ENCODE assay signal across 13 mouse cellular contexts in genomic region chr5:39625037-39625473, GRCm38 (mm10).
DNase-seq lines count a peak whose midpoint lies in the region; ATAC-seq lines count a peak whose summit lies in the region.
"Had no signal": no experiment of that assay in that cellular context is flagged by ENCODE, and none has a peak within 500 bp of the region (broad histone marks: within the 10 kb centered on the region; RNA-seq: fewer than 3 reads in every experiment).

No protein-coding gene starts in this region.

- 49% methylated on average over 8 of the region's 8 CpGs for WGBS in forebrain, embryonic 14.5 days
- WGBS in neural tube, embryonic 15.5 days: 30% methylated on average over 8 of the region's 8 CpGs

- intact Hi-C loops in left cerebral cortex, postnatal 4 days (cut with DNase I): no loop called here

- peak; percentile 72 for DNase-seq in cerebellum, adult 11-12 months
- DNase-seq in cerebellum, adult 8-10 months: no peak
- DNase-seq in left cerebral cortex, postnatal 4 days: peak; percentile 49
- no peak for DNase-seq in left cerebral cortex, adult 8-10 months (ENCODE audit: low spot score in 2 of 2)
- DNase-seq in forebrain, embryonic 14.5 days (ENCODE audit: low spot score): peak; percentile 34
- DNase-seq in layer of hippocampus, adult 8-10 months (ENCODE audit: low spot score in 2 of 2): no peak
- no peak for DNase-seq in layer of hippocampus, postnatal 14 days (ENCODE audit: low spot score in 2 of 2)
- DNase-seq: adrenal gland, postnatal 36 days; B cell, adult 2 months; gastrocnemius, postnatal 25 days had no signal

- no peaks in the 10 kb centered on the region for H3K27me3 ChIP-seq in forebrain, embryonic 14.5 days (replicated peaks; ENCODE audit: control insufficient read depth, insufficient read depth, low read length)
- no peaks in the 10 kb centered on the region for H3K27me3 ChIP-seq in neural tube, embryonic 15.5 days (replicated peaks)
- H3K27me3 ChIP-seq: embryonic facial prominence, embryonic 12.5 days had no signal

- H3K4me1 ChIP-seq in forebrain, embryonic 14.5 days (ENCODE audit: control insufficient read depth, insufficient read depth, low read length): peaks cover 4% of the 10 kb centered on the region; the same call in 1 of the 2 replicates
- peaks cover 7% of the 10 kb centered on the region for H3K4me1 ChIP-seq in neural tube, embryonic 15.5 days

- peak overlapping the region; percentile 38; the same call in 1 of the 2 replicates for H3K9ac ChIP-seq in forebrain, embryonic 14.5 days (ENCODE audit: low read length)
- H3K9ac ChIP-seq in neural tube, embryonic 15.5 days (replicated peaks): no peak overlapping the region
- H3K9ac ChIP-seq: embryonic facial prominence, embryonic 12.5 days had no signal

- peak overlapping the region; percentile 7; the same call in 1 of the 2 replicates for H3K4me2 ChIP-seq in forebrain, embryonic 14.5 days (ENCODE audit: low read length)
- peak overlapping the region; percentile 9; the same call in 1 of the 2 replicates for H3K4me2 ChIP-seq in neural tube, embryonic 15.5 days
- H3K4me2 ChIP-seq: embryonic facial prominence, embryonic 12.5 days; liver, embryonic 11.5 days had no signal

- no peaks in the 10 kb centered on the region for H3K36me3 ChIP-seq in forebrain, embryonic 14.5 days (ENCODE audit: control insufficient read depth, insufficient read depth, low read length)
- H3K36me3 ChIP-seq in neural tube, embryonic 15.5 days: no peaks in the 10 kb centered on the region
- H3K36me3 ChIP-seq: embryonic facial prominence, embryonic 12.5 days had no signal

- no peak overlapping the region for H3K27ac ChIP-seq in forebrain, embryonic 14.5 days (ENCODE audit: low read depth, low read length)
- 0 out of 2 replicates have a peak overlapping the region, but pooled peaks have one; percentile 34 for H3K27ac ChIP-seq in neural tube, embryonic 15.5 days (replicated peaks)

- ATAC-seq in forebrain, embryonic 14.5 days: peak; percentile 54; the same call in 1 of the 2 replicates
- ATAC-seq in neural tube, embryonic 15.5 days (ENCODE audit: low FRiP score): no peak

- no peaks in the 10 kb centered on the region for H3K9me3 ChIP-seq in forebrain, embryonic 14.5 days (replicated peaks; ENCODE audit: control insufficient read depth, low read length)
- no peaks in the 10 kb centered on the region for H3K9me3 ChIP-seq in neural tube, embryonic 15.5 days (replicated peaks)
- H3K9me3 ChIP-seq: embryonic facial prominence, embryonic 12.5 days had no signal

- H3K4me3 ChIP-seq in forebrain, embryonic 14.5 days (ENCODE audit: low read depth, low read length): no peak overlapping the region
- no peak overlapping the region for H3K4me3 ChIP-seq in neural tube, embryonic 15.5 days (replicated peaks)
- H3K4me3 ChIP-seq: embryonic facial prominence, embryonic 12.5 days had no signal

Comparison
In these comparisons a context has a peak if more than half of its experiments do, and no peak if none do; other contexts are left out.
1. DNase-seq: peak in cerebellum, adult 11-12 months (single experiment), left cerebral cortex, postnatal 4 days (single experiment) and forebrain, embryonic 14.5 days (single experiment); none in cerebellum, adult 8-10 months (single experiment), left cerebral cortex, adult 8-10 months (0 of 2), layer of hippocampus, adult 8-10 months (0 of 2) and layer of hippocampus, postnatal 14 days (0 of 2).